Mouse (Mus musculus) liver, adult (tissue): Measurements from ENCODE around the gene Tagap.

ENCODE experiments used
- GATA4 ChIP-seq: IDR thresholded peaks from 2 replicates; pipeline ENCODE4 v1.6.1; 2014; ENCODE audit warnings: mild to moderate bottlenecking, low read length; ENCODE audit not compliant: insufficient replicate concordance

Tagap gene

GRCm38 (mm10) chr17:7925413-7926160, at the start of gene Tagap:
Gene Tagap (plus strand): TSS chr17:7926000.
- no peak for TF ChIP-seq GATA4

- no peak for TF ChIP-seq GATA4
These were observed 49.3 kb upstream of the Tagap start for GRCm38 (mm10) chr17:7876541-7876940.

- TF ChIP-seq GATA4 = no peak
These were observed 48.5 kb upstream of the Tagap start for GRCm38 (mm10) chr17:7877191-7877764.

GRCm38 (mm10) chr17:7877878-7878277, 47.9 kb upstream of the Tagap start:
- TF ChIP-seq GATA4 = no peak

- no peak for TF ChIP-seq GATA4
These were observed 46.3 kb upstream of the Tagap start for GRCm38 (mm10) chr17:7879529-7879928.

GRCm38 (mm10) chr17:7883126-7883525, 42.7 kb upstream of the Tagap start:
- no peak for TF ChIP-seq GATA4

- no peak for TF ChIP-seq GATA4
These were observed 41.2 kb upstream of the Tagap start for GRCm38 (mm10) chr17:7884606-7885005.

GRCm38 (mm10) chr17:7887071-7887815, 38.6 kb upstream of the Tagap start:
- TF ChIP-seq GATA4 = no peak

GRCm38 (mm10) chr17:7888291-7888690, 37.5 kb upstream of the Tagap start:
- TF ChIP-seq GATA4 = no peak

- no peak for TF ChIP-seq GATA4
These were observed 36.8 kb upstream of the Tagap start for GRCm38 (mm10) chr17:7889026-7889425.

GRCm38 (mm10) chr17:7892676-7893075, 33.1 kb upstream of the Tagap start:
- no peak for TF ChIP-seq GATA4

- no peak for TF ChIP-seq GATA4
These were observed 31.7 kb upstream of the Tagap start for GRCm38 (mm10) chr17:7894094-7894493.

- no peak for TF ChIP-seq GATA4
These were observed 29.7 kb upstream of the Tagap start for GRCm38 (mm10) chr17:7896047-7896635.

GRCm38 (mm10) chr17:7897120-7897519, 28.7 kb upstream of the Tagap start:
- TF ChIP-seq GATA4 = no peak

GRCm38 (mm10) chr17:7897756-7898155, 28.0 kb upstream of the Tagap start:
- TF ChIP-seq GATA4 = no peak

GRCm38 (mm10) chr17:7899233-7899632, 26.6 kb upstream of the Tagap start:
- no peak for TF ChIP-seq GATA4
